Mouse (Mus musculus): ENCODE data around the gene Cfc1. TPM values are rescaled to one million over a fixed set of nuclear protein-coding genes. Genes with fewer than 3 reads are reported as not detected.

Gene Cfc1
- polyA plus RNA-seq (2012; rRNA removed): not detected in 2 replicates

DNA sequence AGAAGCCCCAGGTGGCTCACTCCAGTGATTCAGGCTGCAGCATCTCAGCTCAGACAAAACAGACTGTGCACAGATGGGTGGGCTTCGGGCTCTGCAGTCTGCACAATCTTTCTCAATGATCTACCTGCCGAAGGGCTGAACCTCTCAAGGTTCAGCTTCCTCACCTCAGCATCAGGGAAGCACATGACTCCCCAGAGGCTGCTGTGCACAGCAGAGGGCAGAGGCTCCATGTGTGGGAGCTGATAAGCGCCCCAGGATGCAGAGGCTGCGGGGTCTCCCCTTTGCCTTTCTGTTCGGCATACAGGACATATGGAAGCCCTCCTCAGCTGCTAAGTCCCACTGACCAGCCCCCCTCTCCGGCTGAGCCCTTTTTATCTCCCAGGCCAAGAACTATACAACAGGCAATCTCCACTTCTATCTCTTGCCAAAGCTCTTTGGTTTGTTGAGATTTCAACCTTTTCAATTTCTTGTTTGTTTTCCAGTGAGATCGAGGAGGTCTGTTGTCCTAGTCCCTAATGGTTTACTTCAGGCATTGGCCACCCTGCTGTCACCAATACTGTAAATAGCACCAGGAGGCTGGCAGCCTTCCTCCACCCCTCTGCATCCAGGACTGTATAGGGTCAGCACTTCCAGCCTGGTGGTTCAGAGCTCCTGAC is at the start of gene Cfc1:
Gene Cfc1 (plus strand): TSS at position 606 of the 656 bp plus-strand sequence.

DNA sequence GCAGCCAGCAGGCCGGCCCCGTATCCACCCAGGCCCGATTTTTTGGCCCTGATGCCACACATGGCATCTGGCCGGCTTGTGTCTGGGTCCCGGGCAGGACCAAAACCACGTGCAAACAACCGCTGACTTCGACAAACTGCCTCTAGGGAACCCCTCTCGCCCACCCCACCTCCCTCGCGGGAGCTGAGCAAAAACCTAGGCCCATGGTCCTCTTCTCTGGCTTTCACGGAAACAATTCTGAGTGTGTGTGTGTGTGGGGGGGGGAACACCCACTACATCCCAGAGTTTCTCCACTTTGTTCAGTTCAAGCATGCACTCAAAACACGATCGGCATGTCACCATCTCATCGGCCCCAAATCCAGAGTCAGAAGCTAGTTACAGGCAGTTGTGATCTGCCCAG is 25.4 kb downstream of the Cfc1 start, which contains the start of gene Prss40:
Gene Prss40 (minus strand): TSS at position 101 of the 400 bp plus-strand sequence.

DNA sequence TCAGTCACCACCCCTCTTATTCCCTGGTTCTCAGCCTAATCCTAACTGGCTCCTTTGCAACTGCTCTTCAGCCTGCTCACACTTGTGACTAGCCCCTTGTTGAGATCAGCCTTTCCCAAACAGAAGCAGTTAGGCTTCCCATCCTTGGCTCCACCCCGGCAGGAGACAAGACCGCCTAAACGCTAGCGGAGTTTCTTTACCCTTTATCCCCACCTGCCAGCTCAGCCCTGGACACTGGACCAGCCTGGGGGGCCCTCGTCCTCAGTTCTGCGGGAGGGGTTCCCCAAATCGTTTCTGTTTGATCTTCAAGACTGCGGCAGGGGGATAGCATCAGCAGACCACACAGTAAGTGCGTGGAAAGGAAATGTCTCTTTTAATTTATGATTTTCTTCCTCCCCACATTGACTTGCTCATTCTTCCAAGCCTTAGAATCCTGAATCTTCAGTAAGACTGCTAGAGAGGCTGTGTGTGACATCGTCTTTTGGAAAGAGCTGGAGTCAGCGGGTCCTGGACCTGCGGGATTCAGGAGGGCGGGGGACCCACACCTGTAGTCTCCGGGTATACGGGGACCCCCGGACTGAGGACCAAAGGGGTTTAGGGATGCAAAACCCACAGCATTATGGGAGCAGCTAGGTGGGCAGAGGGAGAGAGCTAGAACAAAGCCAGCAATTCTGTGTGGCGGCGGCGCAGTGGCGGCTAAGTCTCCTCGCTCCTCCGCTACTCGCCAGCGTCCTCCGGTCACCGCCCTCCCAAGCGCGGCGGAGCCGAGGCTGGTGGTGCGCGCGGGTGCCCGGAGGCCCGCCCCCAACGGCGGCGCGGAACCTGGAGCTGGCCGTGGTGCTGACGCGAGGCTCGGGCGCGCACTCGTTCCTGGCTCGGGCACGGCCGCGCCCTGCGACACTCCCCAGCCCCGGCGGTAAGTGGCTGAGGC is 43.7 kb downstream of the Cfc1 start, which contains the start of gene Amer3:
Gene Amer3 (plus strand): TSS at position 807 of the 931 bp plus-strand sequence.

Other genes starting within 250 kb of the Cfc1 start
- 21.4 and 23.2 TPM in 2 replicates for gene Ccdc115, start 96.0 kb upstream of the Cfc1 start, polyA plus RNA-seq (2012; rRNA removed)
- 20.4 and 24.3 TPM in 2 replicates for gene Imp4, start 95.8 kb upstream of the Cfc1 start, polyA plus RNA-seq (2012; rRNA removed)
- gene Ptpn18, start 75.9 kb upstream of the Cfc1 start, polyA plus RNA-seq (2012; rRNA removed): 17.9 and 24.0 TPM in 2 replicates
- 0.02 TPM in 1 of 2 replicates, not detected in the other for gene Prss39, start 37.2 kb upstream of the Cfc1 start, polyA plus RNA-seq (2012; rRNA removed)
- not detected in 2 replicates for gene Prss40, start 25.3 kb downstream of the Cfc1 start, polyA plus RNA-seq (2012; rRNA removed)
- 0.01 TPM in 1 of 2 replicates, not detected in the other for gene Amer3, start 44.0 kb downstream of the Cfc1 start, polyA plus RNA-seq (2012; rRNA removed)